Mouse (Mus musculus) layer of hippocampus, adult 18-20 months (tissue): ENCODE results near the gene Heatr9. TPM values are rescaled to one million over a fixed set of nuclear protein-coding genes. Genes with fewer than 3 reads are reported as not detected.

Experiments used
- DNase-seq, 2 experiments: peaks; one replicate each; pipeline ENCODE4 v3.0.0; 2022; ENCODE audit warnings: low spot score in 2 of 2
- total RNA-seq, 2 experiments: library from RNA; stranded (reverse); gene quantifications; 2 replicates each; pipeline ENCODE4 v1.2.3; 2021

Gene Heatr9
- total RNA-seq, 2 experiments from 2014 or later: not detected

GRCm38 (mm10) chr11:83533192-83533591, 11.2 kb upstream of the Heatr9 start:
- no peak for DNase-seq

GRCm38 (mm10) chr11:83530360-83530759, 8.4 kb upstream of the Heatr9 start, which contains the start of gene Ccl5:
Ccl5 (minus strand) TSS chr11:83530518.
- DNase-seq: no peak

- DNase-seq: no peak
Observed at GRCm38 (mm10) chr11:83529024-83529423, 7.0 kb upstream of the Heatr9 start.

- DNase-seq: no peak
Observed at GRCm38 (mm10) chr11:83518371-83518770, 3.6 kb downstream of the Heatr9 start.

- DNase-seq: no peak
Observed at GRCm38 (mm10) chr11:83517153-83517552, 4.8 kb downstream of the Heatr9 start.

GRCm38 (mm10) chr11:83509521-83509920, 12.5 kb downstream of the Heatr9 start:
- DNase-seq: no peak

- no peak for DNase-seq
Observed at GRCm38 (mm10) chr11:83504308-83504707, 17.7 kb downstream of the Heatr9 start.

- no peak for DNase-seq
Observed at GRCm38 (mm10) chr11:83495571-83495970, 26.4 kb downstream of the Heatr9 start.

GRCm38 (mm10) chr11:83491488-83491887, 30.5 kb downstream of the Heatr9 start:
- DNase-seq: no peak

- DNase-seq: no peak
Observed at GRCm38 (mm10) chr11:83473235-83474016, 48.5 kb downstream of the Heatr9 start.

GRCm38 (mm10) chr11:83472324-83473234, 49.4 kb downstream of the Heatr9 start, which contains the start of gene Taf15:
Taf15 (plus strand) TSS chr11:83473086.
- peak; percentile 98 to 99 for DNase-seq

- no peak for DNase-seq
Observed at GRCm38 (mm10) chr11:83471766-83472165, 50.2 kb downstream of the Heatr9 start.

GRCm38 (mm10) chr11:83468765-83469164, 53.2 kb downstream of the Heatr9 start:
- peak in 1 of 2 experiments; percentile 27 for DNase-seq

GRCm38 (mm10) chr11:83467120-83467652, 54.8 kb downstream of the Heatr9 start:
- DNase-seq: peak in 1 of 2 experiments; percentile 19

- DNase-seq: no peak
Observed at GRCm38 (mm10) chr11:83465976-83466375, 56.0 kb downstream of the Heatr9 start.

GRCm38 (mm10) chr11:83462711-83463244, 59.2 kb downstream of the Heatr9 start, which contains the start of gene Mmp28:
Mmp28 (minus strand) TSS chr11:83463071.
- DNase-seq: no peak

Other genes starting within 250 kb of the Heatr9 start
- gene Slfn14, start 235.4 kb downstream of the Heatr9 start, total RNA-seq: not detected
- 100 to 1,000 TPM; 320 to 324 TPM for gene Ap2b1, start 223.2 kb downstream of the Heatr9 start, total RNA-seq
- gene Pex12, start 219.6 kb downstream of the Heatr9 start, total RNA-seq: 10 to 100 TPM in 1 of 2 experiments, 1 to 10 TPM in 1; 9.9 to 12.9 TPM
- gene Rasl10b, start 113.0 kb downstream of the Heatr9 start, total RNA-seq: 100 to 1,000 TPM; 243 to 245 TPM
- gene Gas2l2, start 92.7 kb downstream of the Heatr9 start, total RNA-seq: under 1 TPM; 0.28 to 0.32 TPM
- under 1 TPM in 1 of 2 experiments, not detected in 1; 0.54 TPM for gene 1700020L24Rik, start 84.5 kb downstream of the Heatr9 start, total RNA-seq
- gene Mmp28, start 59.1 kb downstream of the Heatr9 start, total RNA-seq: 1 to 10 TPM; 2.9 TPM
- gene Taf15, start 49.1 kb downstream of the Heatr9 start, total RNA-seq: 10 to 100 TPM; 69.1 to 70.7 TPM
- gene Ccl5, start 8.3 kb upstream of the Heatr9 start, total RNA-seq: not detected
- 1 to 10 TPM; 2.4 to 5.0 TPM for gene Ccl9, start 56.5 kb upstream of the Heatr9 start, total RNA-seq
- gene Ccl6, start 70.9 kb upstream of the Heatr9 start, total RNA-seq: 1 to 10 TPM; 2.8 to 2.9 TPM
- not detected for gene Rpl9-ps1, start 123.4 kb upstream of the Heatr9 start, total RNA-seq
- not detected for gene Ccl3, start 127.2 kb upstream of the Heatr9 start, total RNA-seq
- not detected for gene Ccl4, start 140.4 kb upstream of the Heatr9 start, total RNA-seq
- gene Wfdc17, start 181.8 kb upstream of the Heatr9 start, total RNA-seq: not detected
- gene Wfdc18, start 186.8 kb upstream of the Heatr9 start, total RNA-seq: under 1 TPM; 0.69 to 0.96 TPM
- gene Wfdc21, start 224.8 kb upstream of the Heatr9 start, total RNA-seq: not detected
- gene Heatr6, start 231.5 kb upstream of the Heatr9 start, total RNA-seq: 10 to 100 TPM; 15.0 to 16.0 TPM